Mouse (Mus musculus) erythroblast, embryonic 14.5 days (primary cell): ENCODE measurements around the gene Nacc2. TPM values are rescaled to one million over a fixed set of nuclear protein-coding genes. Genes with fewer than 3 reads are reported as not detected.

Experiments used
- H3K27me3 ChIP-seq: 2 replicates; pipeline ENCODE4 v1.6.1; 2012; ENCODE audit warnings: inconsistent platforms; ENCODE audit not compliant: control insufficient read depth
- H3K36me3 ChIP-seq: 2 replicates; pipeline ENCODE4 v1.6.1; 2012; ENCODE audit warnings: mild to moderate bottlenecking, inconsistent platforms; ENCODE audit not compliant: control insufficient read depth
- H3K4me1 ChIP-seq: 2 replicates; pipeline ENCODE4 v1.6.1; 2012; ENCODE audit warnings: inconsistent platforms; ENCODE audit not compliant: control insufficient read depth
- H3K4me3 ChIP-seq: replicated peaks from 2 replicates; pipeline ENCODE3; 2012; ENCODE audit warnings: moderate library complexity, mild to moderate bottlenecking, inconsistent platforms
- H3K9me3 ChIP-seq: 2 replicates; pipeline ENCODE4 v1.6.1; 2012; ENCODE audit warnings: low read length, inconsistent platforms, mixed read lengths; ENCODE audit not compliant: control insufficient read depth
- GATA1 ChIP-seq: IDR thresholded peaks from 2 replicates; pipeline ENCODE4 v1.6.1; 2012; ENCODE audit warnings: low read length, inconsistent platforms, mixed read lengths
- TAL1 ChIP-seq: IDR thresholded peaks from 3 replicates; pipeline ENCODE4 v1.6.1; 2012; ENCODE audit warnings: low read length, inconsistent platforms, mixed read lengths
- polyA plus RNA-seq: library from polyadenylated mRNA; stranded (reverse); fragments of >175 nt; gene quantifications from 2 replicates; pipeline ENCODE4 v1.2.3, GENCODE M21; 2012

The Nacc2 gene
- polyA plus RNA-seq: 0.08 and 0.17 TPM in 2 replicates

- H3K4me3 ChIP-seq: peak within 1 kb of the TSS; percentile 64
- H3K27me3 ChIP-seq: peaks cover 53% of the 10 kb centered on the region
- no peak for TF ChIP-seq TAL1
- no peak for TF ChIP-seq GATA1
Measured at GRCm38 (mm10) chr2:26123079-26123648, at the start of gene Nacc2. Gene Nacc2, minus strand, starts transcription at chr2:26123220.

GRCm38 (mm10) chr2:26172166-26172565, 49.1 kb upstream of the Nacc2 start:
- TF ChIP-seq TAL1: no peak
- TF ChIP-seq GATA1: no peak
- Histone ChIP-seq H3K9me3 (no peaks in the 10 kb centered on the region), H3K36me3 (no peaks in the 10 kb centered on the region), H3K4me1 (peaks cover 22% of the 10 kb centered on the region), H3K27me3 (peaks cover 22% of the 10 kb centered on the region), H3K4me3 (no peak overlapping the region)

More at GRCm38 (mm10) chr2:26123079-26123648, at the start of gene Nacc2:
- Histone ChIP-seq H3K4me1 (peaks cover 24% of the 10 kb centered on the region), H3K36me3 (no peaks in the 10 kb centered on the region), H3K9me3 (peaks cover 3% of the 10 kb centered on the region; the same call in 1 of the 2 replicates)

- Histone ChIP-seq H3K4me3 (no peak overlapping the region), H3K4me1 (peaks cover 4% of the 10 kb centered on the region), H3K36me3 (no peaks in the 10 kb centered on the region), H3K9me3 (no peaks in the 10 kb centered on the region), H3K27me3 (peaks cover 21% of the 10 kb centered on the region)
- TF ChIP-seq TAL1 (no peak), GATA1 (no peak)
Measured at GRCm38 (mm10) chr2:26170376-26170775, 47.4 kb upstream of the Nacc2 start.

- TF ChIP-seq TAL1: no peak
- no peak for TF ChIP-seq GATA1
- Histone ChIP-seq H3K36me3 (no peaks in the 10 kb centered on the region), H3K27me3 (peaks cover 15% of the 10 kb centered on the region), H3K4me3 (no peak overlapping the region), H3K9me3 (no peaks in the 10 kb centered on the region), H3K4me1 (no peaks in the 10 kb centered on the region)
Measured at GRCm38 (mm10) chr2:26168843-26169579, 46.0 kb upstream of the Nacc2 start.

GRCm38 (mm10) chr2:26166890-26167289, 43.9 kb upstream of the Nacc2 start:
- TF ChIP-seq TAL1 (no peak), GATA1 (no peak)
- peaks cover 2% of the 10 kb centered on the region; the same call in 1 of the 2 replicates for H3K4me1 ChIP-seq
- H3K27me3 ChIP-seq: peaks cover 11% of the 10 kb centered on the region
- no peaks in the 10 kb centered on the region for H3K9me3 ChIP-seq
- no peaks in the 10 kb centered on the region for H3K36me3 ChIP-seq
- no peak overlapping the region for H3K4me3 ChIP-seq

- Histone ChIP-seq H3K4me1 (peaks cover 25% of the 10 kb centered on the region), H3K27me3 (no peaks in the 10 kb centered on the region), H3K36me3 (no peaks in the 10 kb centered on the region), H3K4me3 (no peak overlapping the region), H3K9me3 (no peaks in the 10 kb centered on the region)
- no peak for TF ChIP-seq TAL1
- no peak for TF ChIP-seq GATA1
Measured at GRCm38 (mm10) chr2:26158064-26158463, 35.0 kb upstream of the Nacc2 start.

GRCm38 (mm10) chr2:26156191-26156977, 33.4 kb upstream of the Nacc2 start:
- no peaks in the 10 kb centered on the region for H3K9me3 ChIP-seq
- no peak overlapping the region for H3K4me3 ChIP-seq
- H3K27me3 ChIP-seq: no peaks in the 10 kb centered on the region
- TF ChIP-seq TAL1 (no peak), GATA1 (no peak)
- no peaks in the 10 kb centered on the region for H3K36me3 ChIP-seq
- H3K4me1 ChIP-seq: peaks cover 29% of the 10 kb centered on the region

GRCm38 (mm10) chr2:26155737-26156136, 32.7 kb upstream of the Nacc2 start:
- H3K4me3 ChIP-seq: no peak overlapping the region
- H3K36me3 ChIP-seq: peaks cover 2% of the 10 kb centered on the region
- H3K4me1 ChIP-seq: peaks cover 31% of the 10 kb centered on the region
- no peaks in the 10 kb centered on the region for H3K27me3 ChIP-seq
- H3K9me3 ChIP-seq: no peaks in the 10 kb centered on the region
- TF ChIP-seq TAL1 (no peak), GATA1 (no peak)

GRCm38 (mm10) chr2:26154586-26154985, 31.6 kb upstream of the Nacc2 start:
- Histone ChIP-seq H3K4me3 (no peak overlapping the region), H3K4me1 (peaks cover 33% of the 10 kb centered on the region), H3K36me3 (peaks cover 2% of the 10 kb centered on the region), H3K27me3 (no peaks in the 10 kb centered on the region), H3K9me3 (no peaks in the 10 kb centered on the region)
- TF ChIP-seq TAL1: no peak
- TF ChIP-seq GATA1: no peak
